Mouse (Mus musculus) midbrain, postnatal 0 days (tissue): ENCODE results near the gene Snrnp70. TPM values are rescaled to one million over a fixed set of nuclear protein-coding genes. Genes with fewer than 3 reads are reported as not detected.
"Not testable (repeated sequence)": the region's sequence is repeated elsewhere in the genome, so short reads cannot be mapped to it uniquely, and the experiment has no call there.

Experiments used
- ATAC-seq: fragments of 200-750 bp; cut with Nextera tagmentation; 2 replicates; pipeline ENCODE4 v1.8.0; 2017; ENCODE audit warnings: moderate number of reproducible peaks, mild to moderate bottlenecking, moderate TSS enrichment, moderate library complexity; ENCODE audit not compliant: low FRiP score
- DNase-seq: peaks from one replicate; pipeline ENCODE4 v3.0.0-alpha.2; 2015; ENCODE audit warnings: low spot score
- H3K27ac ChIP-seq: fragments of 300-500 bp; sonication (generic); 2 replicates; pipeline ENCODE4 v1.5.1; 2014; ENCODE audit warnings: low read depth, mild to moderate bottlenecking, low read length, mixed read lengths
- H3K27me3 ChIP-seq: fragments of 300-500 bp; sonication (generic); 2 replicates; pipeline ENCODE4 v1.6.1; 2014; ENCODE audit warnings: low read length, control low read depth, mixed read lengths; ENCODE audit not compliant: insufficient read depth
- H3K36me3 ChIP-seq: fragments of 300-500 bp; sonication (generic); 2 replicates; pipeline ENCODE4 v1.6.1; 2014; ENCODE audit warnings: low read length, control low read depth, mixed read lengths; ENCODE audit not compliant: insufficient read depth
- H3K4me1 ChIP-seq: fragments of 300-500 bp; sonication (generic); 2 replicates; pipeline ENCODE4 v1.6.1; 2014; ENCODE audit warnings: mild to moderate bottlenecking, control low read depth, antibody characterized with exemption, low read length, mixed read lengths; ENCODE audit not compliant: insufficient read depth
- H3K4me2 ChIP-seq: fragments of 300-500 bp; sonication (generic); 2 replicates; pipeline ENCODE4 v1.6.1; 2014; ENCODE audit warnings: low read depth, mild to moderate bottlenecking, low read length, mixed read lengths; ENCODE audit not compliant: poor library complexity, severe bottlenecking
- H3K4me3 ChIP-seq: fragments of 300-500 bp; sonication (generic); 2 replicates; pipeline ENCODE4 v1.5.1; 2014; ENCODE audit warnings: low read depth, mild to moderate bottlenecking, low read length, moderate library complexity
- H3K9ac ChIP-seq: fragments of 300-500 bp; sonication (generic); replicated peaks from 2 replicates; pipeline ENCODE4 v1.6.1; 2014; ENCODE audit warnings: mild to moderate bottlenecking, low read length, moderate library complexity, mixed read lengths; ENCODE audit not compliant: poor library complexity, severe bottlenecking
- H3K9me3 ChIP-seq: fragments of 300-500 bp; sonication (generic); 2 replicates; pipeline ENCODE4 v1.6.1; 2016; ENCODE audit warnings: low read length, control low read depth
- CTCF ChIP-seq: IDR thresholded peaks from 2 replicates; pipeline ENCODE4 v1.5.1; 2016; ENCODE audit warnings: antibody characterized with exemption, mild to moderate bottlenecking
- WGBS: fragments of 180-500 bp; shearing (Covaris S2); extraction: QIAGEN DNeasy Blood & Tissue Kit; methylation state at CpG from one replicate; pipeline ENCODE4 v1.1.7; 2014; 5-methylcytosine and 5-hydroxymethylcytosine counted together
- polyA plus RNA-seq: library from polyadenylated mRNA; unstranded; fragments of >200 nt; fragmentation: Nextera tagmentation; extraction: Ambion mirVana; gene quantifications from 2 replicates; pipeline ENCODE4 v1.2.1, GENCODE M21; 2015
- total RNA-seq: library from RNA; depleted of rRNA; stranded (reverse); fragments of >200 nt; gene quantifications from 2 replicates; pipeline ENCODE4 v1.2.3, GENCODE M21; 2014

Snrnp70 gene
- total and polyA plus RNA-seq, 2 experiments from 2014 or later: 131 to 249 TPM

- ATAC-seq (0 out of 2 replicates have a peak, but pooled peaks have one; percentile 1), DNase-seq (no peak)
- Histone ChIP-seq H3K4me2 (peak overlapping the region; percentile 78; the same call in 1 of the 2 replicates), H3K4me1 (peaks cover 20% of the 10 kb centered on the region; the same call in 1 of the 2 replicates), H3K27me3 (no peaks in the 10 kb centered on the region), H3K27ac (no peak overlapping the region), H3K4me3 (peak overlapping the region; percentile 41; the same call in 1 of the 2 replicates), H3K9ac (no peak overlapping the region), H3K36me3 (peaks cover 20% of the 10 kb centered on the region), H3K9me3 (no peaks in the 10 kb centered on the region)
- WGBS: 56% methylated on average over 17 of the region's 18 CpGs
- TF ChIP-seq CTCF: no peak
These were observed 35.0 kb downstream of the Snrnp70 start for GRCm38 (mm10) chr7:45360404-45361125.

DNA sequence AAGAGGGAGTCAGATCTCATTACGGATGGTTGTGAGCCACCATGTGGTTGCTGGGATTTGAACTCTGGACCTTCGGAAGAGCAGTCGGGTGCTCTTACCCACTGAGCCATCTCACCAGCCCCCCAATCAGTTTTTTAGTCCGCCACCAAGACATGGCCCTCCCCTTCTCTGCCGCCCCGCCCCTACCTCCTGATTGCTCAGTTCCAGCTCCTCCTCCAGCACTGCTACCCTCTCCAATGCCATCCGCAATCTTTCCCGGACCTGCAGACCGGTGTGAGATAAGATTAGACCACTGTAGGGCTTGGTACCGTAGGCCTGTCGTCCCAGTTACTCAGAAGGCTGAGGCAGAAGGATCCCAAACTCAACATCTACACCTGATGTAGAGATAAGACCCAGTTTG is 36.5 kb downstream of the Snrnp70 start:
- not testable (repeated sequence) for H3K9me3 ChIP-seq, H3K27ac ChIP-seq, H3K9ac ChIP-seq, H3K27me3 ChIP-seq, H3K4me3 ChIP-seq, ATAC-seq, DNase-seq, H3K4me2 ChIP-seq
- 74% methylated on average over 10 of the region's 11 CpGs for WGBS
- Histone ChIP-seq H3K4me1 (peaks cover 14% of the 10 kb centered on the region; the same call in 1 of the 2 replicates), H3K36me3 (peaks cover 28% of the 10 kb centered on the region)

- Histone ChIP-seq H3K27ac (no peak overlapping the region), H3K36me3 (peaks cover 42% of the 10 kb centered on the region)
These were observed 39.5 kb downstream of the Snrnp70 start for GRCm38 (mm10) chr7:45356087-45356486.

GRCm38 (mm10) chr7:45355318-45356020 is 40.1 kb downstream of the Snrnp70 start:
- no peak for TF ChIP-seq CTCF
- no peak overlapping the region for H3K4me3 ChIP-seq
- 77% methylated on average over 15 of the region's 15 CpGs for WGBS
- no peaks in the 10 kb centered on the region for H3K4me1 ChIP-seq
- no peak overlapping the region for H3K4me2 ChIP-seq
- DNase-seq (no peak), ATAC-seq (no peak)
- no peak overlapping the region for H3K9ac ChIP-seq
- H3K9me3 ChIP-seq: no peaks in the 10 kb centered on the region
- peaks cover 48% of the 10 kb centered on the region for H3K36me3 ChIP-seq
- H3K27ac ChIP-seq: no peak overlapping the region
- no peaks in the 10 kb centered on the region for H3K27me3 ChIP-seq

More at GRCm38 (mm10) chr7:45356087-45356486, 39.5 kb downstream of the Snrnp70 start:
- DNase-seq: no peak
- Histone ChIP-seq H3K4me3 (no peak overlapping the region), H3K4me1 (no peaks in the 10 kb centered on the region), H3K27me3 (no peaks in the 10 kb centered on the region), H3K4me2 (no peak overlapping the region), H3K9ac (no peak overlapping the region), H3K9me3 (no peaks in the 10 kb centered on the region)
- no peak for ATAC-seq
- WGBS: 59% methylated on average over 13 of the region's 13 CpGs
- no peak for TF ChIP-seq CTCF

DNA sequence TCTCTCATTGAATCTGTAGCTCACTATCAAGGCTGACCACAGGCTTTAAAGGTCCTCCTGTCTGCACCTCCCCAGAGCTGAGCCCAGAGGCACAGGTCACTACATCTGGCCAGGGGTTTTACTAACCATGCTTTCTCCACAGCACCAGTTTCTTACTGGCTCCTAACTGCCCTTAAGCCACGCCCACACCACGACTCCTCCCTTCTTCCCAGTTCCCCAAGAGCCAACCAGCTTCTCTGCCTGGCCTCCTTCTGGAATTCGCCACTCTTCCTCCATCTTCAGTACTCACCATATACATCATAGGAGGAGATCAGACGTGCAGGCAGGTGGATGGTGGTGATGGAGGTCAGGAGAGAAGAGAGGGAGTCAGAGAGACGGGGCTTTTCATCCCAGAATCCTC is 42.5 kb downstream of the Snrnp70 start:
- DNase-seq (no peak), ATAC-seq (no peak)
- 26% methylated on average over 5 of the region's 5 CpGs for WGBS
- Histone ChIP-seq H3K9ac (no peak overlapping the region), H3K4me2 (no peak overlapping the region), H3K27ac (no peak overlapping the region), H3K9me3 (no peaks in the 10 kb centered on the region), H3K36me3 (peaks cover 63% of the 10 kb centered on the region), H3K27me3 (no peaks in the 10 kb centered on the region), H3K4me3 (no peak overlapping the region), H3K4me1 (no peaks in the 10 kb centered on the region)
- no peak for TF ChIP-seq CTCF

DNA sequence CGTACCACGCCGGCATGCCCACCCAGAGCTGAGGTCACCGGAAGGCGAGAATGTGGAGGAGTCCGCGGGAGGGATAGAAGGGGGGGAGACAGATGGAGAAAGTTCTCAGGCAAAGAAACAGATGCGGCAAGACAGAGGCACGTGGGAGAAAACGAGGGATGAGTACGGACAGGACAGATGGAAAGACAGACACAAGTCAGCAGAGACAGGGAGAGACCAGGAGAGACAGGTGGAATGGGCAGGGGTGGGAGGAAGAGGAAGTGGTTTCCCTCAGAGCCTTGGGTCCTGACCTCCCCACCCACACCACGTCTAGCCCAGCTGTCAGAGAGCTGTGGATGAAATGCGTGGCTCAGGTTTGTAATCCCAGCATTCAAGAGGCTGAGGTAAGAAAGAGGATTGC is 48.6 kb downstream of the Snrnp70 start:
- Histone ChIP-seq H3K9me3 (no peaks in the 10 kb centered on the region), H3K4me1 (no peaks in the 10 kb centered on the region), H3K9ac (no peak overlapping the region), H3K36me3 (peaks cover 60% of the 10 kb centered on the region), H3K4me2 (no peak overlapping the region), H3K27ac (no peak overlapping the region), H3K4me3 (no peak overlapping the region), H3K27me3 (no peaks in the 10 kb centered on the region)
- no peak for ATAC-seq
- no peak for DNase-seq
- no peak for TF ChIP-seq CTCF
- WGBS: 78% methylated on average over 13 of the region's 13 CpGs
